Mouse (Mus musculus): Measurements from ENCODE around the gene Kntc1.

DNA sequence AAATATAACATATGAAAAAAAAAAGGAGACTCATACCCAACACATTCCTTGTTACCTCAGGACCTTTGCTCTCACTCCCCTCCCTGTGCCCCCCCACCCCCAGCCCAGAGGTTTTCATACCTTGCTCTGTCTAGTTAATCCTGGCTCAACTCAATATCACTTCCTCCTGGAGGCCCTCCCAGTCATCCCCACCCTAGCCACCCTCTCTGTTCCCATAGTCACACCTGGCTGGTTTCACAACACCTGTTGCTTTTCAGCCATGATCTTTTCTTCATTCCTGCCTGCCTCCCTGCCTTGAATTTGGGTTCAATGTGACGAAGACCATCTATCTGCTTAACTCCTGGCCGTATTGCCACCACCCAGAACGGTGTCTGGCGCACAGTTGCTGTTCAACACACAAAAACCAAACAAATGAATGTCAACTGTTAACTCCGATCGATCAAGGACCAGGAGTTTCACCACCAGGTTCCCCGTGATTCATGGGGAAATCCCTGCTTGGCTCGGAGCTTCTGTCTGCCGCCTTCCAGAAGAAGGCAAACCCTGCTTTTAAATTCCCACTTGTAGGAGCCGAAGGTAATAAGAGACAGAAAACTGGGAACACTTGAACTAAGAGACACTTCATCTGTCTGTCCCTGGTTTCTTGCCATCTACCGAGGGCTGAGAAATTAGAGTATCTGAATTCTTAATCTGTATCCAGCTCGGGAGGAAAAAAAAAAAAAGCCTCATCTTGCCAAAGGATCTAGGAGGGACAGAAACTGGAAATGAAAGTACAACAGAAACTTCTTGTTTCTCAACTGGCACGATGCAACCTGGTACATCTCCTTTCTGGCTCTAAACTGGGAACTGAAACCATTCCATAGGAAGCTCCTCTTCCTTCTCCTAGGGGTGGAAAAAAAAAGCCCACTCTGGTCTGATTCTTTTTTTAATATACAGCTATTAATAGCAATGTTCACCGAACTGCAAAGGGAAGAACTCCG lies 113.1 kb downstream of the Kntc1 start:
- no peak for TF ChIP-seq CTCF (IDR thresholded peaks at IDR 0.05; ENCODE audit: extremely low read depth, insufficient read length, insufficient replicate concordance, low read depth, low read length)
- no peak for TF ChIP-seq POLR2A (IDR thresholded peaks at IDR 0.05; ENCODE audit: low read depth, low read length)
